Mouse (Mus musculus) testis, adult 2 months (tissue): Measurements from ENCODE around the gene Crtc3.

Experiments
- CTCF ChIP-seq: fragments of 200-500 bp; IDR thresholded peaks from 2 replicates; pipeline ENCODE4 v1.5.1; 2012; ENCODE audit warnings: low read depth, mild to moderate bottlenecking, inconsistent platforms, low read length, moderate library complexity; ENCODE audit not compliant: control insufficient read depth, insufficient read depth, insufficient replicate concordance
- POLR2A ChIP-seq: fragments of 200-500 bp; IDR thresholded peaks from 2 replicates; pipeline ENCODE4 v1.6.1; 2012; ENCODE audit warnings: low read depth, mild to moderate bottlenecking, inconsistent platforms, low read length, moderate library complexity; ENCODE audit not compliant: control insufficient read depth

DNA sequence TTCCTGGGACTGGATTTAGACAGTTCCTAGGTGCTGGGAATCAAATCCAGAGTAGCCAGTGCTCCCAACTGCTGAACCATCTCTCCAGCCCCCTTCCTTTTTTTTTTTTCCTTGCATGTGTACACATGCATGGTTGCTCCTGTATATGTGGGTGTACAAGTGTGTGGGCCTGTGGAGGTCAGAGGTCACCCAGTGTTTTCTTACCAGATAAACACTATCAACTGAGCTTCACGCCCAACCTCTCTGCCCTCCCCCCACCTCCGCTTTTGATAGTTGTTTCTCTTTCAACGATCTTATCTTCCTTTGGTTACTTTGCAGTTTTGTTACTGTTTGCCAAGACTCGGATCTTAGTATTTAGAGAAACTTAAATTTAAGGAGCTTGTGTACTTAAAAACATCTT is 8.2 kb upstream of the Crtc3 start:
- no peak for TF ChIP-seq CTCF
- TF ChIP-seq POLR2A: no peak
